Mouse (Mus musculus) olfactory bulb, adult 2 months (tissue): ENCODE measurements at regions not wholly inside any gene's neighbourhood (a gene's known extent, or its start where the extent isn't known, plus 50 kb on each side); places are given as distances from the start of the nearest gene placed in this dataset.

Experiments
- CTCF ChIP-seq: fragments of 200-500 bp; IDR thresholded peaks from 2 replicates; pipeline ENCODE4 v1.5.1; 2012; ENCODE audit warnings: low read depth, mild to moderate bottlenecking, low read length, moderate library complexity; ENCODE audit not compliant: insufficient read depth
- POLR2A ChIP-seq: fragments of 200-500 bp; IDR thresholded peaks from 2 replicates; pipeline ENCODE4 v1.6.1; 2012; ENCODE audit warnings: mild to moderate bottlenecking, low read depth, low read length, moderate library complexity; ENCODE audit not compliant: insufficient read depth

- no peak for TF ChIP-seq POLR2A
- TF ChIP-seq CTCF = no peak
These were observed 229.4 kb downstream of the Cd47 start for GRCm38 (mm10) chr16:50029711-50030110.
